Mouse (Mus musculus): ENCODE measurements at regions not wholly inside any gene's neighbourhood (a gene's known extent, or its start where the extent isn't known, plus 50 kb on each side); places are given as distances from the start of the nearest gene placed in this dataset.

DNA sequence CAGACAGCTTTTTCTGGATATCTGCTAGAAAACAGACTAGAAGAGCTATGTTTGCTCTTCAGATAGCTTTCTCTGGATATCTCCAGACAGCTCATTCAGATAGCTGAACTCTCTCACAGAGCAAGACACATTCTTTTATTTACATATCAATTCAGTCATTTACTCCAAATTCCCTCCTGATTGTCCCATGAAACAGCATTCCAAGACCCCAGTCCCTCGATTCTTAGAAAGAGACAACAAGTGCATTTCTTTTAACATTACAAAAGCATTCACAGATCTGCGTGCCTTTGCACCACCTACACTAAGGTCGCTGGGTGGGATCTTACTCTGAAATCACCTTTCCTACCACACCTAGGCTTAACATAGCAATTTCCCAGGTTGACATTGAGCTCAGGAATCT lies 1039.5 kb upstream of the Ddx18 start:
- no peaks in the 10 kb centered on the region for H3K4me1 ChIP-seq (ENCODE audit: control insufficient read depth, insufficient read depth, low read length)
- H3K27ac ChIP-seq (replicated peaks; ENCODE audit: low read depth, low read length) = no peak overlapping the region
- no peaks in the 10 kb centered on the region for H3K36me3 ChIP-seq (replicated peaks; ENCODE audit: control insufficient read depth, insufficient read depth, low read depth, low read length)
- H3K4me3 ChIP-seq (ENCODE audit: low read depth, low read length) = no peak overlapping the region
- no peak overlapping the region for H3K4me2 ChIP-seq (ENCODE audit: low read depth, low read length)
- no peak for ATAC-seq (replicated peaks; ENCODE audit: insufficient number of reproducible peaks, low FRiP score, low TSS enrichment, low read depth)
- no peaks in the 10 kb centered on the region for H3K9me3 ChIP-seq (replicated peaks; ENCODE audit: control insufficient read depth, low read length)
- WGBS = 58% methylated on average over 3 of the region's 3 CpGs
- no peak for DNase-seq (ENCODE audit: low spot score)
- no peak overlapping the region for H3K9ac ChIP-seq (replicated peaks; ENCODE audit: low read length)
- no peaks in the 10 kb centered on the region for H3K27me3 ChIP-seq (ENCODE audit: control insufficient read depth, insufficient read depth, low read length)

DNA sequence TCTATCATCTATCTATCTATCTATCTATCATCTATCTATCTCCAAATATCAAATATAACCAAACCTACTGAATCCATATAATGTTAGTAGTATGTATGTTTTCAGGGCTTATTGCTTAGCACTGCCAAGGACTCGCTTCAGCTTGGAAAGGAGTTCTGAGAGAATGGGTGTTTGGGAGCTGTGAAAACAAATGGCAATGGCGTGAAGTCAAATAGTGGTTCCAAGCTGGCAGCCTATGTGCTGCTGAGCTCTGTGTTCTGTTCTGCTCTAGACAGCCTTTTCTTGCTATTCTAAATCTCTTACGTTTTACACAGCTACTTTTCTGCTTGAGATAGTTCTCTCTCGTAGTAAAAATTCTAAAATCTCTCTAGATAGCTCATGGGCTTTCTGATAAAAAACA lies 1008.2 kb upstream of the Ddx18 start:
- 76% methylated on average over 4 of the region's 4 CpGs for WGBS
- no peaks in the 10 kb centered on the region for H3K36me3 ChIP-seq (replicated peaks; ENCODE audit: control insufficient read depth, insufficient read depth, low read depth, low read length)
- DNase-seq (ENCODE audit: low spot score) (no peak), ATAC-seq (replicated peaks; ENCODE audit: insufficient number of reproducible peaks, low FRiP score, low TSS enrichment, low read depth) (no peak)
- H3K27ac ChIP-seq (replicated peaks; ENCODE audit: low read depth, low read length) = no peak overlapping the region
- no peak overlapping the region for H3K4me2 ChIP-seq (ENCODE audit: low read depth, low read length)
- H3K9ac ChIP-seq (replicated peaks; ENCODE audit: low read length) = no peak overlapping the region
- H3K4me1 ChIP-seq (ENCODE audit: control insufficient read depth, insufficient read depth, low read length) = no peaks in the 10 kb centered on the region
- no peak overlapping the region for H3K4me3 ChIP-seq (ENCODE audit: low read depth, low read length)
- H3K9me3 ChIP-seq (replicated peaks; ENCODE audit: control insufficient read depth, low read length) = no peaks in the 10 kb centered on the region
- H3K27me3 ChIP-seq (ENCODE audit: control insufficient read depth, insufficient read depth, low read length) = no peaks in the 10 kb centered on the region

DNA sequence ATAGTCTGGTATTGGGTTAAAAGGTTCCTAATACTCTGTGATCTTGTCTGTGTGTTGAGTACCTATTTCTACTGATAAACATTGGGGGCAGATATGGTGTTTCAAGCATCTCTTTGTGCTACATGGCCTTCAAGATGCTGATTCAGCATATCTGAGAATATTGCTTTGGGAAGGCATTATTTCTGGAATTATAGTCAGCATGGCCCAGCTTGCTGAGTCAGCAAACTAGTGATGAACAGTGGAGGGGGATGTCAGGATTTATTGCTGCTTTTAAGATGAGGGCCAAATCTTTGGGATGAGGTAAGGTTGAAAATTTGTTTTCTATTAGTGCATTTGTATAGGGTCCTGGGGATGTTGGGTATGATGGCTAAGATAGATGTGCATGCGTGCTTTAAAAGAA lies 983.8 kb upstream of the Ddx18 start:
- no peak overlapping the region for H3K27ac ChIP-seq (replicated peaks; ENCODE audit: low read depth, low read length)
- no peaks in the 10 kb centered on the region for H3K4me1 ChIP-seq (ENCODE audit: control insufficient read depth, insufficient read depth, low read length)
- WGBS = 95% methylated on average over 1 of the region's 1 CpGs
- no peak overlapping the region for H3K4me3 ChIP-seq (ENCODE audit: low read depth, low read length)
- no peaks in the 10 kb centered on the region for H3K9me3 ChIP-seq (replicated peaks; ENCODE audit: control insufficient read depth, low read length)
- ATAC-seq (replicated peaks; ENCODE audit: insufficient number of reproducible peaks, low FRiP score, low TSS enrichment, low read depth) = no peak
- no peak overlapping the region for H3K9ac ChIP-seq (replicated peaks; ENCODE audit: low read length)
- no peaks in the 10 kb centered on the region for H3K36me3 ChIP-seq (replicated peaks; ENCODE audit: control insufficient read depth, insufficient read depth, low read depth, low read length)
- no peak for DNase-seq (ENCODE audit: low spot score)
- H3K4me2 ChIP-seq (ENCODE audit: low read depth, low read length) = no peak overlapping the region
- no peaks in the 10 kb centered on the region for H3K27me3 ChIP-seq (ENCODE audit: control insufficient read depth, insufficient read depth, low read length)

GRCm38 (mm10) chr1:122509580-122509979 lies 941.8 kb upstream of the Ddx18 start:
- Histone ChIP-seq H3K27me3 (ENCODE audit: control insufficient read depth, insufficient read depth, low read length) (no peaks in the 10 kb centered on the region), H3K4me2 (ENCODE audit: low read depth, low read length) (no peak overlapping the region), H3K4me1 (ENCODE audit: control insufficient read depth, insufficient read depth, low read length) (no peaks in the 10 kb centered on the region), H3K9me3 (replicated peaks; ENCODE audit: control insufficient read depth, low read length) (no peaks in the 10 kb centered on the region), H3K4me3 (ENCODE audit: low read depth, low read length) (no peak overlapping the region), H3K9ac (replicated peaks; ENCODE audit: low read length) (no peak overlapping the region), H3K27ac (replicated peaks; ENCODE audit: low read depth, low read length) (no peak overlapping the region), H3K36me3 (replicated peaks; ENCODE audit: control insufficient read depth, insufficient read depth, low read depth, low read length) (no peaks in the 10 kb centered on the region)
- ATAC-seq (replicated peaks; ENCODE audit: insufficient number of reproducible peaks, low FRiP score, low TSS enrichment, low read depth) (no peak), DNase-seq (ENCODE audit: low spot score) (no peak)
- WGBS = 70% methylated on average over 2 of the region's 2 CpGs

- Histone ChIP-seq H3K9ac (replicated peaks; ENCODE audit: low read length) (no peak overlapping the region), H3K27ac (replicated peaks; ENCODE audit: low read depth, low read length) (no peak overlapping the region), H3K4me1 (ENCODE audit: control insufficient read depth, insufficient read depth, low read length) (no peaks in the 10 kb centered on the region), H3K36me3 (replicated peaks; ENCODE audit: control insufficient read depth, insufficient read depth, low read depth, low read length) (no peaks in the 10 kb centered on the region), H3K9me3 (replicated peaks; ENCODE audit: control insufficient read depth, low read length) (no peaks in the 10 kb centered on the region), H3K27me3 (ENCODE audit: control insufficient read depth, insufficient read depth, low read length) (no peaks in the 10 kb centered on the region), H3K4me3 (ENCODE audit: low read depth, low read length) (no peak overlapping the region), H3K4me2 (ENCODE audit: low read depth, low read length) (no peak overlapping the region)
- ATAC-seq (replicated peaks; ENCODE audit: insufficient number of reproducible peaks, low FRiP score, low TSS enrichment, low read depth) = no peak
- WGBS = 32% methylated on average over 4 of the region's 4 CpGs
- DNase-seq (ENCODE audit: low spot score) = peak; percentile 20
These were observed 933.9 kb upstream of the Ddx18 start for GRCm38 (mm10) chr1:122501707-122502106.

DNA sequence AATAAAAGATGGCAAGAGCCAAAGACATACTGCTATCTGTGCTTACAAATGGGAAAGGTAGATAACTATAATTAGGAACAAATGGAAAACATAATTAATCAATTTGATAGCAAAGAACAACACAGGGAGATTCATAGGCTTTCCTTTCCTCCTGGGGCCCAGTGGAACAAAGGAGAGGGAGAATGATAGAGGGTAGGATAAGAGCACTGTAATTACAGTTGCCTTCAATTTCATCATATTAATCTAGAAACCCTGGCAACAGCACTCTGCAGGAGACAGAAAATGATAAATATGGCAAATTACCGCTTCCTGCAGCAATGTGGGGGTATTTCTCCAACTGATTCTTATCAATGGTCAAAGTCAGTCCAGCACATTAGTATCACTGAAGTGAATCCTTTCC lies 910.2 kb upstream of the Ddx18 start:
- H3K4me3 ChIP-seq (ENCODE audit: low read depth, low read length) = no peak overlapping the region
- no peak overlapping the region for H3K9ac ChIP-seq (replicated peaks; ENCODE audit: low read length)
- H3K4me2 ChIP-seq (ENCODE audit: low read depth, low read length) = no peak overlapping the region
- H3K9me3 ChIP-seq (replicated peaks; ENCODE audit: control insufficient read depth, low read length) = no peaks in the 10 kb centered on the region
- no peaks in the 10 kb centered on the region for H3K27me3 ChIP-seq (ENCODE audit: control insufficient read depth, insufficient read depth, low read length)
- 93% methylated on average over 1 of the region's 1 CpGs for WGBS
- H3K36me3 ChIP-seq (replicated peaks; ENCODE audit: control insufficient read depth, insufficient read depth, low read depth, low read length) = no peaks in the 10 kb centered on the region
- ATAC-seq (replicated peaks; ENCODE audit: insufficient number of reproducible peaks, low FRiP score, low TSS enrichment, low read depth) = no peak
- H3K27ac ChIP-seq (replicated peaks; ENCODE audit: low read depth, low read length) = no peak overlapping the region
- DNase-seq (ENCODE audit: low spot score) = no peak
- no peaks in the 10 kb centered on the region for H3K4me1 ChIP-seq (ENCODE audit: control insufficient read depth, insufficient read depth, low read length)

GRCm38 (mm10) chr1:122463931-122464330 lies 896.1 kb upstream of the Ddx18 start:
- no peak for ATAC-seq (replicated peaks; ENCODE audit: insufficient number of reproducible peaks, low FRiP score, low TSS enrichment, low read depth)
- no peak overlapping the region for H3K4me2 ChIP-seq (ENCODE audit: low read depth, low read length)
- no peak overlapping the region for H3K27ac ChIP-seq (replicated peaks; ENCODE audit: low read depth, low read length)
- H3K9me3 ChIP-seq (replicated peaks; ENCODE audit: control insufficient read depth, low read length) = no peaks in the 10 kb centered on the region
- DNase-seq (ENCODE audit: low spot score) = no peak
- H3K4me1 ChIP-seq (ENCODE audit: control insufficient read depth, insufficient read depth, low read length) = no peaks in the 10 kb centered on the region
- H3K9ac ChIP-seq (replicated peaks; ENCODE audit: low read length) = no peak overlapping the region
- 86% methylated on average over 3 of the region's 3 CpGs for whole genome bisulfite sequencing
- H3K27me3 ChIP-seq (ENCODE audit: control insufficient read depth, insufficient read depth, low read length) = no peaks in the 10 kb centered on the region
- H3K4me3 ChIP-seq (ENCODE audit: low read depth, low read length) = no peak overlapping the region
- no peaks in the 10 kb centered on the region for H3K36me3 ChIP-seq (replicated peaks; ENCODE audit: control insufficient read depth, insufficient read depth, low read depth, low read length)

DNA sequence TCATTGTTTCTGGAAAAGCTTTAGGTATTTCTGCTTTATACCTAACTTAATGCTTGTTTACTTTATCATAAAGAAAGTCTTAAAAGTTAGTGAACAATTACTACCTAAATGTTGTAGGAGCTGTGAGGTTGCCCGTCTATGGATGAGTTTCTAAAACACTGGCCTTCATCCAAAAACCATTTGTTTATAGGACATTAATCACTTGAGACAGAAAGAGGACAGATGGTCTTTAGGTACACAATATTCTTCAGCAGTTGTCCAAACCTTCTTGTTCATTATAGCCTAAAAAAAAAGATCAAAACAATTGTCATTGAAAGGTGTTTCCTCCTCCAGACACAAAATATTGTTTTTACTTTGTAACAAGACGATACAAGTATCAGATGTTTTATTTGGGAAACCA lies 891.3 kb upstream of the Ddx18 start:
- Histone ChIP-seq H3K27me3 (ENCODE audit: control insufficient read depth, insufficient read depth, low read length) (no peaks in the 10 kb centered on the region), H3K4me2 (ENCODE audit: low read depth, low read length) (no peak overlapping the region), H3K9ac (replicated peaks; ENCODE audit: low read length) (no peak overlapping the region), H3K9me3 (replicated peaks; ENCODE audit: control insufficient read depth, low read length) (no peaks in the 10 kb centered on the region), H3K36me3 (replicated peaks; ENCODE audit: control insufficient read depth, insufficient read depth, low read depth, low read length) (no peaks in the 10 kb centered on the region), H3K4me1 (ENCODE audit: control insufficient read depth, insufficient read depth, low read length) (no peaks in the 10 kb centered on the region), H3K4me3 (ENCODE audit: low read depth, low read length) (no peak overlapping the region), H3K27ac (replicated peaks; ENCODE audit: low read depth, low read length) (no peak overlapping the region)
- WGBS = 68% methylated on average over 2 of the region's 2 CpGs
- DNase-seq (ENCODE audit: low spot score) (no peak), ATAC-seq (replicated peaks; ENCODE audit: insufficient number of reproducible peaks, low FRiP score, low TSS enrichment, low read depth) (no peak)

- ATAC-seq (replicated peaks; ENCODE audit: insufficient number of reproducible peaks, low FRiP score, low TSS enrichment, low read depth) (no peak), DNase-seq (ENCODE audit: low spot score) (no peak)
- WGBS = 72% methylated on average over 4 of the region's 4 CpGs
- no peak overlapping the region for H3K4me2 ChIP-seq (ENCODE audit: low read depth, low read length)
- H3K4me1 ChIP-seq (ENCODE audit: control insufficient read depth, insufficient read depth, low read length) = no peaks in the 10 kb centered on the region
- H3K36me3 ChIP-seq (replicated peaks; ENCODE audit: control insufficient read depth, insufficient read depth, low read depth, low read length) = no peaks in the 10 kb centered on the region
- H3K9me3 ChIP-seq (replicated peaks; ENCODE audit: control insufficient read depth, low read length) = no peaks in the 10 kb centered on the region
- H3K9ac ChIP-seq (replicated peaks; ENCODE audit: low read length) = no peak overlapping the region
- no peak overlapping the region for H3K4me3 ChIP-seq (ENCODE audit: low read depth, low read length)
- no peak overlapping the region for H3K27ac ChIP-seq (replicated peaks; ENCODE audit: low read depth, low read length)
- H3K27me3 ChIP-seq (ENCODE audit: control insufficient read depth, insufficient read depth, low read length) = no peaks in the 10 kb centered on the region
These were observed 887.1 kb upstream of the Ddx18 start for GRCm38 (mm10) chr1:122454881-122455280.

All from embryonic facial prominence, embryonic 11.5 days (tissue).